Mouse (Mus musculus) embryonic fibroblast, embryonic 13.5 days (primary cell): Measurements from ENCODE around the gene Olfr750.

Experiments used
- CTCF ChIP-seq: IDR thresholded peaks from 2 replicates; pipeline ENCODE4 v1.5.1; 2011; ENCODE audit warnings: mild to moderate bottlenecking, control low read depth, low read length, moderate library complexity, borderline replicate concordance; ENCODE audit not compliant: insufficient read depth
- POLR2A ChIP-seq: IDR thresholded peaks from 2 replicates; pipeline ENCODE4 v1.6.1; 2011; ENCODE audit warnings: low read depth, mild to moderate bottlenecking, control low read depth, low read length, moderate library complexity

GRCm38 (mm10) chr14:51093496-51093895 is 19.3 kb upstream of the Olfr750 start:
- TF ChIP-seq POLR2A (no peak), CTCF (no peak)
